Mouse (Mus musculus) layer of hippocampus, postnatal 10 days (tissue): ENCODE results near the gene Baiap2. TPM values are rescaled to one million over a fixed set of nuclear protein-coding genes. Genes with fewer than 3 reads are reported as not detected.

ENCODE experiments used
- DNase-seq, 2 experiments: peaks; one replicate each; pipeline ENCODE4 v3.0.0; 2021; ENCODE audit warnings: low spot score in 2 of 2
- total RNA-seq, 2 experiments: library from RNA; stranded (reverse); gene quantifications; 2 replicates each; pipeline ENCODE4 v1.2.3; 2021

Gene Baiap2
- total RNA-seq, 2 experiments from 2014 or later = 96.2 to 102 TPM

DNA sequence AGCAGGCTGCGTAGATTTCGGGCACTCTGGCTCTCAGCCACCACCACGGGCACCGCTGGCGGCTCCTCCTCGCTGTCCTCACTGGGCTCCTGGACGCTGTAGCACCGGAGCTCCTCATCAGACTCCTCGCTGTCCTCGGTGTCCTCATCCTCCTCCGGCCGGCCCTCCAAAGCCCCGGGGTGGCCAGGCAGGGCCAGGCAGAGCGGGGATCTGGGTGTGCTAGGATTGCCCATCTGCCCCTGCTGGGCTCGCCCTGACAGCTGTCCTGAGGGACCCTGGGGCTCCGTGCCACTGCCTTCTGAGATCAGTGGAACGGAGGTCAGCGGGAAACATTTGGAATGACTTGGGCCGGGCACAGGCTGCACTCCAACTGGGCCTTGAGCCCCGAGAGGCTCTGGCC lies 67.4 kb downstream of the Baiap2 start:
- DNase-seq = no peak

DNA sequence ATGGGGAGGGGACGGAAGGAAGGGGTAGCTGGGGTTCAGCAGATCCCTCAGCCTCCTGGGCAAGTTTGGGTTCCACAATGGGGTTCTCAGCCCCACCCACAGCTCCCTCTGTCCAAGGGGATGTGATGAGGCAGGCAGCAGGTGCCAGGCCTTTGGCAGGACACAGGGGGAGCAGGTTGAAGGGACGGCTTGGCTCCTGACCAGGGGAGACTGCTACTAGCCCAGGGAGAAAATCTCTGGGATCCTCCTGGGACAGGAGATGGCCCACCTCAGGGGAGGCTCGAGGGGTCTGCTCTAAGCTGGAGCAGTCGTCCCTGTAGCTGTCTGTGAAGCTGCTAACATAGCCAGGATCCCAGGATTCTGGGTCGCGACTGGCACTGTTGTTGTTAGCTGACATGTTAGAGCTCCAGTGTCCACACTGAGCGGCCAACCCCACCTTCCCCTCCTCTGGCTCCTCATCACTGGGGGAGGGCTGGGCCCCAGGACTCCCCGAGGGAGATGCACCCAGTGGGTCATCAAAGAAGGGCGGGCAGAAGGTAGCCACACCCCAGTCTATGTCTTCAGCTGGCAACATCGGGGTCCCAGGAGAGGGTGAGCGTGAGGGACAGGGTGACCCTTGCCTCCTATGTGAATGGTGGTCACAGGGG lies 68.7 kb downstream of the Baiap2 start:
- DNase-seq = no peak

DNA sequence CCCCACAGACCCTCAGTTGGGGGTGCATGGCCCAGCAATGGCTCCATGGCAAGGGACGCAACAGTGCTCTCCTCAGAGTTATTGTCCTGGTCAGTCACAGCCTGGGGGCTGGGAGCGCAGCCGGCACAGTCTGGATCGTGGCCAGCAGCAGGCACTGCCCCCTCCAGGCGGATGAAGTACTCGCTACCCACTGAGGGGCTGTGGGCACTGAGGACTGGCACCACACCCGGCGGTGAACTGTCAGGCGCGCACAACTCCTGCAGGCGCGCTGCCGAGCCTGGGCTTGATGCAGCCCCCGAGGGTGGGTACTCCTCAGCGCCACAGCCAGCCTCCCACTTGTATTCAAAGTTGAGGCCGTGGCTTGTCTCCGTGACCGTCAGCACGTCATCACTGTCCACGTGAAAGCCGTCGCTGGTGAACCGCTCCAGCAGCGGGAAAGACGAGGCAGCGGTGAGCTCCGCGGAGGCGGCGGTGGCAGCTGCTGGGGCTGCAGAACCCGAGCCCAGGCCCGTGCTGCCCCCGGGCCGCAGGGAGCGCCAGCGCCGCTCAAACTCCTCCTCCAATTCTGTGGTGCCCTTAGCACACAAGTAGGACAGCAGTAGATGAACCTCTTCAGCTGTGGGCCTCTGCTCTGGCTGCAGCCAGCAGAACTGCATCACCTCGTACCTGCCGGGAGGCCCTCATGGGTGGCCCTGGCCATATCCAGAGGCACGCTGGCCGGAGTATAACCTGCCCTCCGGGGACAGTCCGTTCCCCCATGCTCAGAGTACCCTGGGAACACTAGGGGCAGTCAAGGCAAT lies 69.4 kb downstream of the Baiap2 start:
- DNase-seq = peak; percentile 74 to 81

DNA sequence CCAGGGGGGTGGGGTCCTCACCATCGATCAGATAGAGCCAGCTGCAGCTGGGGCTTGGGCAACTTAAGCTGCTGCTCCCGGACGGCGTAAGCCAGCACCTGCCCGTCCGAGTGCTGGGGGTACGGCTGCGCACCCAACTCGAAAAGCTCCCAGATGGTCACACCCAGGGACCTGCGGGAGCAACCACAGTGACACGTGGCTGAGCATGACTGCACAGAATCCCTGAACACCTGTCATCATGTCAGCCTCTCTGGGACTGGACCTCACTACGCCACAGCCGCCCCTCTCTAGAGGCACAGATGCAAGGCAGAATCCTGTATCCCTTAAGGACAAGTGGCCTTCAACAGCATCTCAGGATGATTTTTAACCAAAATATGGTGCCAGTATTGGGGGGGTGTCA lies 70.1 kb downstream of the Baiap2 start:
- no peak for DNase-seq

DNA sequence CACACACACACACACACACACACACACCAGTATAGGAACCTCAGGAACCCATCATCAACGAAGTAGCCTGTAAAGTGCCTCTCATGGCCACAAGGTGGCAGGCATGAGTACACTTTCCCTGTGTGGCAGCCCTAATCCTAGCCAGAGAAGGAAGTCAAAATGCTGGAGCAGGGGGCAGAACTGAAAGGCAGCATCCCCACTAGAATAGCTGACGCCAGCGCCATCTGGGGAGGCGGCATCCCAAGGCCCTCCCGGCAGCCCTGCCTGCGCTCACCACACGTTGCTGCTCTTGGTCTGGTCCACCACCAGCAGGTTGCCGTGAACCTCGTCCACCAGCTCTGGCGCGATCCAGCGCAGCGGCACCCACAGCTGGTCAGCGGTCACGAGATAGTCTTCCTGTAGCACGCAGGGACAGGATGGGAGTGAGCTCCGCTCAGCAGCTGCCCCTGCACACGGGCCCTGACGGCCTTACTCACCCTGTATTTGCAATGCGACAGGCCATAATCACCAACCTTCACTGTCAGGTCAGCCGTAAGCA lies 70.7 kb downstream of the Baiap2 start:
- DNase-seq = peak; percentile 90 to 91

DNA sequence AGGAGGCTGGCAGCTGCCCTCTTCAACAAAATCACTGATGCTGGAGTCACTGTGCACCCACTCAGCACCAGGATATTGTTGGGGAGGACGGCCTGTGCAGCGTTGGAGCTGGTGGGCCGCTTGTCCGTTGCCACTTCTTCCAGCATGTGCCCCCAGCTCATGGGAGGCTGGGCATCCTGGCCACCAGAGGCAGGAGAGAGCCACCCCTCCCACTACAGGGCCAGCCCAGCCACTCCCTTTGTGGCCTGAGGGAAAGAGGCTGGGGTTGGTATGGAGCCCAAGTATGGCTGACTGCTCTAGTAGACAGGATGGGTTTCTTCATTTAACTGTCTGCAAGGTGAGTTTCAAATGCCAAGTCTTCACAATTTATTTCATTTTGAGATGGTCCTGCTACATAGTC lies 72.2 kb downstream of the Baiap2 start:
- DNase-seq = no peak

DNA sequence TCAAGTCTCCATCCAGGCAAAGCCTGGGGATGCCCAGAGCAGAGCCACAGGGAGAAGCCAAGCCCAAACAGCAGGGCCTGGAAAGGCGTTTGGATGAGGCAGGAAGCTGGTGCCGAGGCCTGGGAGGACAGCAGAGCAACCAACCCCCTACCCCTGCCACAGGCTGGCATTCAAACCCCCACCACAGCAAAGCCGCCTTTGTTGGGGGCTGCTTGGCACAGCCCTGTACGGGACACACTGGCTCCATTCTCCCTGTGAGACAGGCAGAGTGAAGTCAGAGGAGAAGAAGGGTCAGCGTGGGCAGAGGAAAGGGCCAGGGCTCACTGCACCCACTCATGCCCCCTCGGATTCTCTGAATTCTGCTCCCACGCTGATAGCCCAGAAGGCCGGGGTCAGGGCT lies 74.4 kb downstream of the Baiap2 start:
- DNase-seq = no peak

DNA sequence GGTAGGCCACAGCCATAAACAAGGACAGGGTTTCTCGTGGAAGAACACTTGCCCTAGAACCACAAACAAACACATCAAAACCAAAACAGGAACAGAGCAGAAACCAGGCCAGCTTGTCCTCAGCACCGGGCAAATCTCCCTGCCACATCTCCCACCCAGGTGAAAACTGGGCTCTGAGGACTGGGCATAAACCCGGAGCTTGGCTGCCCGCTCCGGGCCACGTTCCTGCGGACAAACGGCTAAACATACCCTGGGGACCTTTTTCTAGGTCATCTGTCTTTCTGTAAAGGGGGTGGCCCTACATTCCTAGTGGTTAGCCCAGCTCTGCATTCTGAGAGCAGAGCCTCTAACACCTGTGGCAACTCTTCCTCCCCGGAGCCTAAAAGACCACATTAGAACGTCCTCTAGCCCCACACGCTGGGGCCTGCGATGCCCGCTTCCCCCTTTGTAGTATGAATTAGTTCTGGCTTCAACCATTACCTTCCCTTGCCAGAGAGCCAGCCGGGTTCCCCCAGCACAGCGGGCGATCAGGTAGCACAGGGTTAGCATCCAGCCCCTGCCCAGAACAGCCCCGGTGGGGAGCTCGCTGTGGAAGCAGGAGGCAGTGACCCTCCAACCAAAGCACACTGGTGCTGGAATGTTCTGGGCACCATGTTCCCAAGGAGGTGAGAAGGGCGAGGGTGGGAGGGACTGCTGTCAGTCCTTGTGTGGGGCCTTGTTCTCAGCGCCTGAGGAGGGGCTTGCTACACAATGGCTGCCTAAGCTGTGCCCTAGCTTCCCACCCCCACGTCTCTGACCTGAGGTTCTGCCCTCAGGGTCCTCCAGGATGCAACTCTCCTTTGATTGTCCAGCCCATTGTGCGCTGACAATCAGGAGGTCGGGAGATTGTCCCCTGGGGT lies 77.2 kb downstream of the Baiap2 start:
- no peak for DNase-seq

DNA sequence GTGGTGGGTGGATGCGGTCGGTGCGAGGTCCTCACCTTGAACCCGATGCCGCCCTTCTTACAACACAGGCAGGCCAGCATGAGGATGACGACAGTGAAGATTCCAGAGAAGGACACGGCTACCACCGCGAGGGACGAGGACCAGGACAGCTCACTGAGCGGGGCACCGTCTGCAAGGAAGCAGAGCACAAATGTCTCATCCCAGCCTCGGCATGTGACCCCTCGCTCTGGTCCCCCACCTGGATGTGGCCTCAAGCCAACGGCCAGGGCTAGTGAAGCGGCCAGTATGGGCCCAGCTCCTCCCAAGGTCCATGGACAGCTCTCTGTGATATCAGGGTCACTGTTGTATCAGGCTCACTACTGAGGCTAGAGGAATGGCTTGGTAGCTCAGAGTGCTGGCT lies 78.8 kb downstream of the Baiap2 start:
- no peak for DNase-seq

DNA sequence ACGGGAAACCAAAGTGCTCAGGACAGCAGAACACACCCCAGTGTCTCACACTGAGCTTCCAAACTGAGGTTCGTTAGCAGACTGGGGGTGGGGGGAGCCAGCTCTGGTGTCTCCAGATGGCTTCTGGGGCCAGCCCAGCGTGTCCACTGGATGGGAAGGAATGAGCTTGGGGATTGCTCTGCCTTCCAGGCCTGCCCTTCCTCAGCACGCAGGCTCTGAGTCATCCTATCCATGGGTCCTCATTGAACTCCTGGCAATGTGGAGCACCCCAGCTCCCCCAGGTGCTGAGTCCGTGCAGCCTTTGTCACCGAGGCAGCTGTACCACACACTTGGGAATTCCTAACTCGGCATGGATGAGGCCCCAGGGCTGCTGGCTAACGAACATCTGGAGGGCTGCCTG lies 79.7 kb downstream of the Baiap2 start:
- no peak for DNase-seq

DNA sequence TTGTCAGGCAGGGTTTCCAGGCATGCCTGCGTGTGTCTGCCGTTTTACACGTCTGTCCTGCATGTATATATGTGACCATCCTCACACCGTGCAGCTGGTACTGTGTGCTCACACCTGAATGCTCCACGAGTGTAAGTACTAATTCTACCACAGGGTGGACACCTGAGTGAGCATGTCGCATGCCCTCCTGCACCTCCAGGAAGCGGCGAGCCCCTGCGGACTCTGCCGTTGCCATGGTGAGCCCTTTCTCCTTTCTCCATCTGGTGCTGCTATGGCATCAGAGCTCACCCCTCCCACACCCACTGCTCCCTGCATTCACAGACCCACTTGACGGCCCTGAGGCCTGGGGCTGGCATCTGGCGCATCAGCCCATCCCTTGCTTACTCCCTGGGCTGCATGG lies 80.3 kb downstream of the Baiap2 start:
- no peak for DNase-seq

DNA sequence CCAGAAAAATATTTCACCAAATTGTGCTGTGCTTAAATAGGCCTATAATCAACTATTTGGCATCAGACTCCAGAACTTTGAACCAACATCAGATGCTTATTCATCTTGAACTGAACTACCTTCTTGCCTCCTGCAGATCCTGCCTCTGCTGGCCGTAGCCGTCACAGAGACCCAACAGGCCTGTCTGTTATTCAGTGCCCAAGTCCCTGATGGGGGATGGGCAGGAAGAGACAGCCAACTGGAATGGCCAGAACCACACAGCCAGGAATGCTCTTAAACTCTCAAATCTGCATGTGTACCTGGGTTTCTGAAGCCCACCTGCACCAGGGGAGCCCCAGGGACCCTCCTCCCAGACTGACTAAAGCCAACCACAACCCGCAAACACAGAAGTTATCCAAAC lies 84.4 kb downstream of the Baiap2 start:
- DNase-seq = no peak

DNA sequence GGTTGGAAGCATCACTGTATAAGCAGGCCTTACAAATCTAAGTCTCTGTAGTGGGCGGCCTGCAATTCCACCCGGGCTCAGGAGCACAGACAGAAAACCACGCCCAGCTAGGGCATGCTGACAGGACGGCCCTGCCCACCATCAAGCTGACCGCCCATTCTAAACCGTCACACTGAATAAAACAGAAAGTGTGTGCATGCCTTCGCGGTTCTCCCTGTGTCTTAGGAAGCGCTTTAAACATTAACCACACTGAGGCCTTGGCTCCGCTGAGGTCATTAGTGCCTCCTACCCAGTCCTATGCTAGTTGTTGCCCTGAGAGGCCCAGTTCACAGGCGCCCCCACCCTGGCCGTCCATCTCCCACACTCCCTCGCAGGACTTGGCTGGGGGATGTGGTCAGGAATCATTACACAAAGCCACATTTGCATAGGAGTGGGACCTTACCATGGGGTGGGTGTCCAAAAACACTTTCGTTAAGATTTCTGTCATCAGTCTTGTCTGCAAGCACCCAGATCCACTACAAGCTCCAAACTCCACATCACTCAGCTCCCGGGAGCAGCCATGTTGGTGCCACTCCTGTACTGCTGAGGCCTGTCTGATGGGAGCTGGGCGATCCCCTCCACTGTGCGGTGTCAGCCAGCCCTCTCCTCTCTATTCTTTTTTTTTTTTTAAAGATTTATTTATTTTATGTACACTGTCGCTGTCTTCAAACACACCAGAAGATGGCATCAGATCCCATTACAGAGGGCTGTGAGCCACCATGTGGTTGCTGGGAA lies 85.9 kb downstream of the Baiap2 start:
- DNase-seq = no peak

DNA sequence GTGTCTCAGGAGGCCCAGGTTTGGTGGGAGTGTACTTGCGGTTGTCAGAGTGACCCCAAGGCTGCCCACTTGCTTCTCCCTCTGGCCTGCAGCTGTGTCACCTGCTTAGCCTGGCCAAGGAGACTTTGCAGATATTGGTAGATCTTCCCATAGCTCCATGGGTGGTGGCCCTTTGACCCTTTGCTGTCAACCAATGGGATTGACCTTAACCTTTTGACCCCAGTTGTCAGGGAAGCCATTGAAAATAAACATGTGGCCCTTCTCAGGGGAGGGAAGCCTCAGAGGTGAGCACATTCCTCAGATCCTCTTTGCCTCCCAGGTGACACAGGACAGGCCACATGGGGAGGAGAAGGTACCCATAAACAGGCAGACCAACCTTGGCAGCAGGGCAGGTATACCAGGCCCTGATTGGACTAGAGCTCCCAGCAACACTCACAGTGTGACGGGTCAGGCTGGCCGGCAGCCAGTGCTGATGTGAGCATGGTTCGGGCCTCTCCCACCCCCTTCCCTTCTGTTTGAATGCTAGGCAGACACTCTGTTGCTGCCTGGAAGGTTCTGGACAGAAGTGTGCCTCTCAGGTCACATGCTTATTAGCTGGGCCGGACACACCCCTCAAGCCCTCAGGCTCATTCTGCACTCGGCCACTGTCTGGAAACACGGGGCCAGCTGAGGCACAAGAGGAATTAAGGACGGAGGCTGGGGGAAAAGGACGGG lies 87.0 kb downstream of the Baiap2 start:
- no peak for DNase-seq

DNA sequence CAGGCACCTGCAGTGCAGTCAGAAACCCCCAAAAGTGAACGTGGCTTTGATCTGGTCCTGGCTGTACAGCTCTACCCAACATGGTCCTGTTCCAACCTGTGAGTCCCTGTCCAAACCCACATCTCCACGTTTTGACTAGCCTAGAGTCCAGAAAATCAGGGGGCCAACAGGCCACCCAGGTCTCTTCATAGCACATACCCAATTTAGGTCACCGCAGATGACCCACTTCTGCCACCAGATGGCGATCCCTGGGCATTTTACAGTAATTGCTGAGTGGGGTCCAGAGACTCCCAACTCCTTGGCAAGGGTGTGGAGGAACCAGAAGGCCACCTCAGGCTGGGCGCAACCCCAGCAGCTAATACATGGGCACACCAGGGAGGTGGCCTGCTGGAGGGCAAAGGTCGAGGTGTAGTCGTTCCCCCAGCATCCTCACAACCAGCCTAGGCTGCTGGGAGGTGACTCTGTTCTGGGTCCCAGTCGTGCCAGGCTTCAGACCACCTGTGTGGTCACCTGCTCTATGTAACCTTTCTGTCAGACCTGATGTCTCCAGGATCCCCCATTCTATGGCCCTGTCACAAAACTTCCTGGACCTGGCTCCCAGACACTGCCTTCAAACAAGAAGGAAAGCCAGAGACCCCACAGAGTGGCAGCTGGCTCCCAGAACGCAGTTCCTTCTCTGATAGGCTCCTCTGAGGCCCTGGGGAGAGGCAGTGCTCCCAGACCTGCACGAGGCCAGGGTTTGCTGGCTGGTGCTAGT lies 87.8 kb downstream of the Baiap2 start:
- DNase-seq = peak; percentile 64 to 70

DNA sequence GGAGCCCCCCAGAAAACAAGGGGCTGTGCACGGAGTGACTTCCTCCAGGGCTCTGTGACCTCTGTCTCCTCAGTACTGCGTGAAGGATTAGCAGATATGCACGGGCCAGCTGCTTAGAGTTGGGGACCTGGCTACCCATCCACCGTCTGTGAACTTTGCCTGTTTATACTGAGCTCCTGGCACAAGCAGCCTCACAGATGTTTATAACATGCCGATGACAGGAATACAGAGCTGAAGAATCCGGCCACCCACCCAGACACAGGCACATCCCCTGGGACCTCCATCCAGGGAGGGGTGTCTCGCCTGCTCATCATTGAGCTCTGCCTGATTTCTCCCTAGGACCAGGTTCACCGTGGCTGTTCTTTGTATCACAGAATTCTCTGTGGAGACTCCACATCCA lies 89.5 kb downstream of the Baiap2 start:
- no peak for DNase-seq

DNA sequence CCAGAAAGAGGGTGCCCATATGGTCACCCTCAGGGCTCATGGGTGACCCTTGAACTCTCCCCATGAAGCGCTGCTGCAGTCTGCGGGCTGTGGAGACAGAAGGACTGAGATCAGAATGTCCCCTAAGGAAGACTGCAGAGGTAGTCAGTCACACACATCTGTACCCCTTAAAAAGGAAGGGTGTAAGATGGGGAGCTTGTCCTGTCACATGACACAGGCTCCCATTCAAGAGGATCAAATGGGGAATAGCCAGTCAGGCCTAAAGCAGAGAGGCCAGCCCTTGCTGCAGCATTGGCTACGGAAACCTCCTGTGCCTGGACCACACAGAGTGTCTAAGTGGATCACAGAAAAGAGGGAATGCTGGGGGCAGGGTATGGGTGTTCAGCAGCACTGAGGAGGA lies 90.9 kb downstream of the Baiap2 start:
- DNase-seq = no peak

DNA sequence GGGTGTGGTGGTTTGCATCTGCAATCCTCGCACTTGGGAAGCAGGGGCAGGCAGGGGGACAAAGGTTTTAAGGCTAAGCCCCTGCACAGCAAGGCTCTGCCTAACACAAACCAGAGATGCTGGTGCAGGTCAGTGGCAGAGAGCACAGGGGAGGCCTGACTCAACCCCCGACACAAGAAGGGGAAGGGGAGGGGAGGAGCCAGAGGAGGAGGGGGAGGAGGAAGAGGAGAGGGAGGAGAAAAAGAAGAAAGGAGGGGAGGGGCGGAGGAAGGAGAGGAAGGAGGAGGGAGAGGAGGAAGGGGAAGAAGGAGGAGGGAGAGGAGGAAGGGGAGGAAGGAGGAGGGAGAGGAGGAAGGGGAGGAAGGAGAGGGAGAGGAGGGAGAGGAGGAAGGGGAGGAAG lies 91.7 kb downstream of the Baiap2 start:
- DNase-seq = no peak

DNA sequence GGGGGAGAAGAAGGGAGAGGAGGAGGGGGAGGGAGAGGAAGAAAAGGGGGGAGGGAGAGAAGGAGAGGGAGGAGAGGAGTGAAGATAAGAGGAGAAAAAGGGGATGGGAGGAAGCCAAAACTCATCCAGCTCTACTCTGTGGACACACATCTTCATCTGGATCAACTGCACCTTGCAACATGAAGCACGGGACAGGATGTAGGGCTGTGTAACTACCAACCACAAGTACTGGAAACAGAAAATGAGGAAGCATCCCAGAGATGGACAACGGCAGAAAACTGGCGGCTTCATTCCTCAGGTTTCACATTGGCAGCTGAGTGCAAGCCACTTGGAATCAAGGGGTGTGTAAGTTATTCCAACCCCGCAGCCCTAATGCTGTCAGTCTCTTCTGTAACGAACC lies 92.2 kb downstream of the Baiap2 start:
- DNase-seq = no peak

DNA sequence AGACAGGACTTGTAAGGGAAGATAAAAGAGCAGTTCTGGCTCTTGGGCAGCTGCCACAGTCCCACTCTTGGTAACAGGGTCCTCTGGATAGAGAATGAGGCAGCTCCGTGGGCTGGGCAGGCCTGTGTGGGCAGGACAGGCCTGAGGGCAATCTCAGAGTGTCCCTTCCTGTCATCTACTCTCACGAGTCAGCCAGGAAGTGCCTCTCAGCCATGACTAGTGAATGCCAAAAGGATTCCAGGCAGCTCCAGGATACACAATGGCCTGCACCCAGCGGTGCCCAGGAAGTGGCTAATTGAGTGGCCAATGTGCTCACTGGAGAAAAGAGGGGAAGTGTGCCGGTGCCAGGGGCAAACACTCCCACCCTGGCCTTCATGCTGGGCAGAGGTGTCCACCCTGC lies 97.0 kb downstream of the Baiap2 start:
- DNase-seq = no peak
